Mouse (Mus musculus) cerebellum, postnatal 36 days (tissue): ENCODE results near the gene Ccp110.

ENCODE experiments used
- DNase-seq, 2 experiments: peaks; one replicate each; pipeline ENCODE4 v3.0.0; 2021 to 2022; ENCODE audit warnings: mixed read lengths in 2 of 2

Gene Ccp110

GRCm38 (mm10) chr7:118728846-118729587 is 16.7 kb downstream of the Ccp110 start:
- no peak for DNase-seq

GRCm38 (mm10) chr7:118731781-118732180 is 19.4 kb downstream of the Ccp110 start:
- no peak for DNase-seq

- no peak for DNase-seq
These were observed 20.9 kb downstream of the Ccp110 start for GRCm38 (mm10) chr7:118733225-118733624.

- DNase-seq = no peak
These were observed 26.4 kb downstream of the Ccp110 start for GRCm38 (mm10) chr7:118738730-118739129.

GRCm38 (mm10) chr7:118739975-118740531 is 27.7 kb downstream of the Ccp110 start, which contains the start of gene Vps35l:
Vps35l (plus strand) TSS chr7:118740226.
- DNase-seq = peak; percentile 84

GRCm38 (mm10) chr7:118740532-118741338 is 28.4 kb downstream of the Ccp110 start:
- DNase-seq = peak; percentile 94 to 95

GRCm38 (mm10) chr7:118742278-118742677 is 29.9 kb downstream of the Ccp110 start:
- DNase-seq = no peak

GRCm38 (mm10) chr7:118744766-118745165 is 32.4 kb downstream of the Ccp110 start:
- no peak for DNase-seq

- no peak for DNase-seq
These were observed 35.7 kb downstream of the Ccp110 start for GRCm38 (mm10) chr7:118747891-118748672.

GRCm38 (mm10) chr7:118749706-118750105 is 37.4 kb downstream of the Ccp110 start:
- DNase-seq = no peak

- DNase-seq = no peak
These were observed 39.3 kb downstream of the Ccp110 start for GRCm38 (mm10) chr7:118751625-118752024.

- no peak for DNase-seq
These were observed 43.4 kb downstream of the Ccp110 start for GRCm38 (mm10) chr7:118755756-118756155.

GRCm38 (mm10) chr7:118756490-118757265 is 44.3 kb downstream of the Ccp110 start:
- no peak for DNase-seq

- DNase-seq = no peak
These were observed 46.0 kb downstream of the Ccp110 start for GRCm38 (mm10) chr7:118758369-118758768.

- no peak for DNase-seq
These were observed 47.0 kb downstream of the Ccp110 start for GRCm38 (mm10) chr7:118759372-118759771.

- no peak for DNase-seq
These were observed 51.6 kb downstream of the Ccp110 start for GRCm38 (mm10) chr7:118763939-118764338.

GRCm38 (mm10) chr7:118764725-118765124 is 52.4 kb downstream of the Ccp110 start:
- no peak for DNase-seq

GRCm38 (mm10) chr7:118765604-118766003 is 53.3 kb downstream of the Ccp110 start:
- no peak for DNase-seq

GRCm38 (mm10) chr7:118766119-118766833 is 53.9 kb downstream of the Ccp110 start:
- DNase-seq = peak; percentile 85 to 94

- DNase-seq = peak in 1 of 2 experiments; percentile 31
These were observed 54.5 kb downstream of the Ccp110 start for GRCm38 (mm10) chr7:118766834-118767224.

GRCm38 (mm10) chr7:118769208-118769607 is 56.9 kb downstream of the Ccp110 start:
- no peak for DNase-seq
